In the genomic region with DNA sequence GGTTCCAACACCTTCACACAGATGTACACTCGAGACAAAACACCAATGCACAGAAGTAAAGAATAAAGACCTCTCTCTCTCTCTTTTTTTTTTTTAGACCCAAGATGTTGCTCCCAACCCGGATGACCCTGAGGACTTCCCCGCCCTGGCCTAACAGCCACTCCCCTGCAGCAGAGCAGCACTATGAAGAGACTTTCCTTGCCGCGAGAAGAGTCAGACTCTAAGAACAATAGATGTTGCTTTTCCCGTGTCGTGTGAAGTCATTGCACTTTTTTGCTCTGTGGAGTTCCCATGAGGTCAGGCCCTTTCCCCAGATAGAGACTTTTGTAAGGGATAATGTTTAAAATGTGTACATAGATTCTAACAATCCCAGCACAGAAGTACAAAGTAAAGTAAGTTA, we compare ENCODE assay signal across 10 mouse cellular contexts.
"Had no signal": no experiment of that assay in that cellular context is flagged by ENCODE, and none has a peak within 500 bp of the region (broad histone marks: within the 10 kb centered on the region; RNA-seq: fewer than 3 reads in every experiment).

No protein-coding gene starts in this region.

- DNase-seq: liver, postnatal 0 days; lung, adult 2 months; lung, postnatal 14 days; lung, postnatal 36 days; right cerebral cortex, postnatal 25 days; right cerebral cortex, postnatal 4 days; spleen, adult 18-20 months; thymus, adult 18-20 months; thymus, postnatal 14 days; thymus, postnatal 36 days had no signal
